Mouse (Mus musculus) Muller cell, postnatal 12 days (primary cell): Measurements from ENCODE around the gene Zfp949.
"Not testable (repeated sequence)": the region's sequence is repeated elsewhere in the genome, so short reads cannot be mapped to it uniquely, and the experiment has no call there.

Source experiments
- DNase-seq: peaks from one replicate; pipeline ENCODE4 v3.0.0-alpha.2; 2015; ENCODE audit errors: inconsistent ontology term

Zfp949 gene

GRCm38 (mm10) chr9:88539546-88540224 is 8.1 kb upstream of the Zfp949 start:
- no peak for DNase-seq

- DNase-seq = peak; percentile 49
Observed at GRCm38 (mm10) chr9:88542816-88543215, 5.0 kb upstream of the Zfp949 start.

DNA sequence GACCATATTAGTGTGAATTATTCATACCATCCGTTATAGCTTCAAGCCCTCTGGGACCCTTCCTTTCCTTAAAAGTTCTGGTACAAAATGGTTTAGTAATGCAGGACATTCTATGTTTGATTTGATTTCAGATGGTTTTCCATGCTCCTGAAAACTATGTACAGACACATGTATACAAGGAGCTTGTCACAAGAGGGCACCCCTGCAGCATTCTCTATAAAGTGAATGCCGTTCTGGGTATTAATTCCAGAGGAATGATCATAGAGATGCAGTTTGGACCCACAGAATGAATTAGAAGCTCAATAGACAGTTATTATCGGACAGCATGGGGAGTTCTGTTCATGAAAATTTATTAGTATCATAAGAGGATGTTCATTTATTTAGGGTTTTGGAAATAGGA is 2.3 kb upstream of the Zfp949 start:
- DNase-seq = no peak

DNA sequence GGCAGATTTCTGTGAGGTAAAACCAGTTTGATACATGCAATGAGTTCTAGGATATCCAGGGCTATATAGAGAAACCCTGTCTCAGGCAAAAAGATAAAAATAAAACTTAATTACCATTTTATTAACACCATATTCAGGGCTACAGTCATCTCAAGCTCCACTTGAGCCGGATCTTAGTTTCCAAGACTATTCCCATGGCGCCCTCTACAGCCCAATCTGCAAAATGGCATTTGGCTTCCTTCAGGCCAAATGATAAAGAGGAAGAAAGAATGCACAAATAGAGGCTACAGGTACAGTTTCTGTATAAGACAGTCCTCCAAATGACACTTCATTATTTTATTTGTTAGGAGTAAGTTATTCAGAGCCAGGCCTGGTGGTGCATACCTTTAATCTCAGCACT is 1.7 kb upstream of the Zfp949 start:
- DNase-seq = no peak

DNA sequence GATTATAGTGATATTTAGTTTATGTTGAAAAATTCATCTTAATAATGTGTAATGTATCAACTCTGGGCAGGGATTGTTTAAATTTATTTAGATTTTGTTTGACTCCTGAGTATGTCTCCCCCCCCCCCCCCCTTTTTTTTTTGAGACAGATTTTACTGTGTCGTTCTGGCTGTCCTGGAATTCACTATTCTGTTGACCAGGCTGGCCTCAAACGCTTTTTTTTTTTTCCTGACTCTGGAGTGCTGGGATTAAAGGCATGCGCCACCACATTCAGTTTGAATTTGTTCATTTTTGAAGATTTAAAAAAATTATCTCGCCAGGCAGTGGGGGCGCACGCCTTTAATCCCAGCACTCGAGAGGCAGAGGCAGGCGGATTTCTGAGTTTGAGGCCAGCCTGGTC is 1.2 kb upstream of the Zfp949 start:
- no peak for DNase-seq

- no peak for DNase-seq
Observed at GRCm38 (mm10) chr9:88547270-88547669, 550 bp upstream of the Zfp949 start.

GRCm38 (mm10) chr9:88548614-88548945 is 760 bp downstream of the Zfp949 start:
- peak; percentile 61 for DNase-seq

GRCm38 (mm10) chr9:88553071-88553470 is 5.3 kb downstream of the Zfp949 start:
- DNase-seq = no peak

DNA sequence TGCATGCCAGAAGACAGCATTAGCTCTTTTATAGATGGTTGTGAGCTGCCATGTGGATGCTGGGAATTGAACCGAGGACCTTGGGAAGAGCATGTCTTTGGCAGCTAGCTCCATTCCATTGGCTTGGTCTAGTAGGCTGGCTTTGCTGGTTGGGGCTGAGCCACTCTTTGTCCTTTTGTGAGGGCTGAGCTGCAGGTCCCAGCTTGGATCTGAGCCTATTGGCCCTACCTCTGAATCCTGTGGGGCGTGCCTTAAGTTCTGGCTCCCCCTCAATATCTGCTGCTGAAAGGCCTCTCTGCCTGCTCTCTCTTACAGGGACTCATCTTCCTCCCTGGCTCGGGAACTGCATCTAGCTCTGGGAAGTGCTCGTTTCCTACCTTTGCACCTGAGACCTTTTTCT is 10.3 kb downstream of the Zfp949 start:
- no peak for DNase-seq

- not testable (repeated sequence) for DNase-seq
Observed at GRCm38 (mm10) chr9:88561476-88561875, 13.7 kb downstream of the Zfp949 start.

DNA sequence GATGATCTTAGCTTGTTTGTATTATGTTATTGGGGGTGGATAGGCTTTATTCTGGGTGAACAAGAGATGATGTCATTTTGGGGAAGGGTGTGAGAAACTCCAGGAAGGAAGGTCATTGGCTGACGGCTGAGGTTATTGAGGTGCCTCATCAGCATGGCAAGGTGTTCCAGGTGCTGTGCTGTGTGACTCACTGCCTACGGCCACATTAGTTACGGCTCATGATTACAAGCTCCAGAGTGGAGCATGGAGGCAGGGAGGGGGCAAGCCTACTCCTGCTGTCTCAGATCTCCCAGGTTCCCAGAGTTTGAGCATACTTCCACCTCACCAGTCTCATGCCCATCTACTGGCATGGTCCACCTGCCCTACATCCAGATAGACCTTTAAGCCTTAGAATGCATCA is 22.7 kb downstream of the Zfp949 start:
- DNase-seq = not testable (repeated sequence)

GRCm38 (mm10) chr9:88580591-88580990 is 32.8 kb downstream of the Zfp949 start, which contains the start of gene Trim43a:
Trim43a (plus strand) TSS chr9:88580891.
- not testable (repeated sequence) for DNase-seq

GRCm38 (mm10) chr9:88593708-88594107 is 45.9 kb downstream of the Zfp949 start:
- not testable (repeated sequence) for DNase-seq

- peak; percentile 98 for DNase-seq
Observed at GRCm38 (mm10) chr9:88599206-88600162, 51.7 kb downstream of the Zfp949 start.
